Mouse (Mus musculus) G1E (cell line): ENCODE results near the gene Fbxo46. TPM values are rescaled to one million over a fixed set of nuclear protein-coding genes. Genes with fewer than 3 reads are reported as not detected.
A peak's percentile ranks its signal among the peaks of the same experiment; 100 is the strongest.

Experiments
- ATAC-seq: 2 replicates; pipeline ENCODE4 v1.8.0; 2016; ENCODE audit warnings: mild to moderate bottlenecking; ENCODE audit not compliant: insufficient number of reproducible peaks, poor library complexity, low FRiP score, severe bottlenecking; ENCODE audit errors: extremely low read depth
- DNase-seq: peaks from one replicate; pipeline ENCODE4 v3.0.0; 2012; ENCODE audit warnings: low spot score
- H3K27me3 ChIP-seq: 2 replicates; pipeline ENCODE4 v1.6.1; 2012; ENCODE audit warnings: mild to moderate bottlenecking, low read length, inconsistent platforms; ENCODE audit not compliant: insufficient read depth
- H3K36me3 ChIP-seq: replicated peaks from 2 replicates; pipeline ENCODE3; 2012; ENCODE audit warnings: mild to moderate bottlenecking, inconsistent platforms
- H3K4me1 ChIP-seq: 2 replicates; pipeline ENCODE4 v1.6.1; 2012; ENCODE audit warnings: low read depth, low read length, inconsistent platforms, mixed read lengths; ENCODE audit not compliant: insufficient read depth
- H3K4me3 ChIP-seq: 2 replicates; pipeline ENCODE4 v1.5.1; 2012; ENCODE audit warnings: low read depth, mild to moderate bottlenecking, inconsistent platforms, low read length, moderate library complexity, mixed read lengths
- H3K9me3 ChIP-seq: replicated peaks from 2 replicates; pipeline ENCODE4 v1.6.1; 2012; ENCODE audit warnings: inconsistent platforms
- CTCF ChIP-seq: IDR thresholded peaks from 2 replicates; pipeline ENCODE4 v1.5.1; 2012; ENCODE audit warnings: low read depth, low read length, inconsistent platforms, mixed read lengths
- GATA1 ChIP-seq: IDR thresholded peaks from 2 replicates; pipeline ENCODE4 v1.6.1; 2012; ENCODE audit warnings: borderline replicate concordance, low read length, inconsistent platforms, mixed read lengths
- GATA2 ChIP-seq: IDR thresholded peaks from 2 replicates; pipeline ENCODE4 v1.6.1; 2012; ENCODE audit warnings: low read depth, low read length, inconsistent platforms, borderline replicate concordance
- POLR2AphosphoS5 ChIP-seq: IDR thresholded peaks from 2 replicates; pipeline ENCODE4 v1.6.1; 2012; ENCODE audit warnings: low read depth, low read length, inconsistent platforms; ENCODE audit not compliant: insufficient replicate concordance
- TAL1 ChIP-seq: conservative IDR thresholded peaks from 2 replicates; pipeline ENCODE4 v1.6.1; 2012; ENCODE audit warnings: low read depth, low read length, inconsistent platforms, mixed read lengths
- polyA plus RNA-seq: library from polyadenylated mRNA; stranded (reverse); fragments of >175 nt; gene quantifications from 2 replicates; pipeline ENCODE4 v1.2.3, GENCODE M21; 2012
- total RNA-seq, 2 experiments: library from RNA; stranded (forward) in 1 of 2; stranded (reverse) in 1 of 2; fragments of 200-1000 nt in 1 of 2; fragments of >200 nt in 1 of 2; fragmentation: Nextera tagmentation in 1 of 2; gene quantifications; 2 replicates each; pipeline ENCODE4 v1.2.3; 2014 to 2017

The Fbxo46 gene
- total and polyA plus RNA-seq, 3 experiments = 3.3 to 27.8 (median 7.2) TPM

- no peaks in the 10 kb centered on the region for H3K9me3 ChIP-seq
- H3K36me3 ChIP-seq = no peaks in the 10 kb centered on the region
- H3K4me1 ChIP-seq = no peaks in the 10 kb centered on the region; the same call in 1 of the 2 replicates
- ATAC-seq (no peak), DNase-seq (no peak)
- no peak for TF ChIP-seq CTCF
- TF ChIP-seq GATA2 = no peak
- TF ChIP-seq POLR2AphosphoS5 = no peak
- TF ChIP-seq TAL1 = no peak
- TF ChIP-seq GATA1 = no peak
- H3K27me3 ChIP-seq = peaks cover 85% of the 10 kb centered on the region
- H3K4me3 ChIP-seq = no peak overlapping the region
These were observed 15.2 kb upstream of the Fbxo46 start for GRCm38 (mm10) chr7:19104486-19104885.

GRCm38 (mm10) chr7:19107436-19107835 is 12.2 kb upstream of the Fbxo46 start:
- no peak for DNase-seq
- Histone ChIP-seq H3K27me3 (peaks cover 78% of the 10 kb centered on the region), H3K4me1 (no peaks in the 10 kb centered on the region; the same call in 1 of the 2 replicates), H3K36me3 (no peaks in the 10 kb centered on the region), H3K9me3 (no peaks in the 10 kb centered on the region), H3K4me3 (no peak overlapping the region)
- no peak for ATAC-seq
- TF ChIP-seq GATA1 (no peak), TAL1 (no peak), CTCF (no peak), POLR2AphosphoS5 (no peak), GATA2 (no peak)

GRCm38 (mm10) chr7:19109565-19109964 is 10.1 kb upstream of the Fbxo46 start:
- H3K4me3 ChIP-seq = no peak overlapping the region
- ATAC-seq (no peak), DNase-seq (no peak)
- TF ChIP-seq CTCF (no peak), POLR2AphosphoS5 (no peak), GATA2 (no peak), TAL1 (no peak), GATA1 (no peak)
- H3K27me3 ChIP-seq = peaks cover 65% of the 10 kb centered on the region
- H3K36me3 ChIP-seq = no peaks in the 10 kb centered on the region
- no peaks in the 10 kb centered on the region for H3K9me3 ChIP-seq
- no peaks in the 10 kb centered on the region; the same call in 1 of the 2 replicates for H3K4me1 ChIP-seq

GRCm38 (mm10) chr7:19118028-19118771 is 1.5 kb upstream of the Fbxo46 start, which contains the start of gene Gm4969:
TSS of gene Gm4969 (minus strand) at chr7:19118368.
- no peak for ATAC-seq
- Histone ChIP-seq H3K9me3 (peaks cover 7% of the 10 kb centered on the region), H3K4me3 (peak within 1 kb of the TSS; percentile 41; the same call in 1 of the 2 replicates), H3K4me1 (peaks cover 24% of the 10 kb centered on the region), H3K36me3 (peaks cover 9% of the 10 kb centered on the region), H3K27me3 (peaks cover under 1% of the 10 kb centered on the region)
- TF ChIP-seq TAL1 = no peak
- TF ChIP-seq POLR2AphosphoS5 = no peak
- TF ChIP-seq GATA2 = no peak
- TF ChIP-seq CTCF = no peak
- TF ChIP-seq GATA1 = no peak
- DNase-seq = no peak

GRCm38 (mm10) chr7:19119083-19119482 is 576 bp upstream of the Fbxo46 start:
- H3K27me3 ChIP-seq = no peaks in the 10 kb centered on the region; the same call in 1 of the 2 replicates
- H3K9me3 ChIP-seq = peaks cover 7% of the 10 kb centered on the region
- ATAC-seq = no peak
- H3K4me1 ChIP-seq = peaks cover 24% of the 10 kb centered on the region
- DNase-seq = no peak
- no peak overlapping the region; the same call in 1 of the 2 replicates for H3K4me3 ChIP-seq
- H3K36me3 ChIP-seq = peaks cover 11% of the 10 kb centered on the region
- no peak for TF ChIP-seq TAL1
- no peak for TF ChIP-seq CTCF
- TF ChIP-seq GATA1 = no peak
- TF ChIP-seq POLR2AphosphoS5 = no peak
- TF ChIP-seq GATA2 = no peak

- peaks cover 7% of the 10 kb centered on the region for H3K9me3 ChIP-seq
- peaks cover 36% of the 10 kb centered on the region for H3K36me3 ChIP-seq
- H3K4me3 ChIP-seq = no peak overlapping the region
- H3K27me3 ChIP-seq = no peaks in the 10 kb centered on the region; the same call in 1 of the 2 replicates
- DNase-seq (no peak), ATAC-seq (no peak)
- H3K4me1 ChIP-seq = peaks cover 24% of the 10 kb centered on the region
- TF ChIP-seq TAL1 = no peak
These were observed 2.0 kb downstream of the Fbxo46 start for GRCm38 (mm10) chr7:19121686-19122085.

GRCm38 (mm10) chr7:19124713-19125112 is 5.1 kb downstream of the Fbxo46 start:
- Histone ChIP-seq H3K36me3 (peaks cover 64% of the 10 kb centered on the region), H3K27me3 (no peaks in the 10 kb centered on the region), H3K4me1 (peaks cover 26% of the 10 kb centered on the region), H3K9me3 (no peaks in the 10 kb centered on the region), H3K4me3 (no peak overlapping the region)
- no peak for TF ChIP-seq GATA1
- TF ChIP-seq TAL1 = no peak
- no peak for TF ChIP-seq CTCF
- no peak for TF ChIP-seq GATA2
- no peak for TF ChIP-seq POLR2AphosphoS5
- no peak for ATAC-seq
- no peak for DNase-seq
